Mouse (Mus musculus): Measurements from ENCODE around the gene Tbx2.

Gene Tbx2

GRCm38 (mm10) chr11:85889730-85890562 lies 57.6 kb downstream of the Tbx2 start:
- DNase-seq: no peak

- no peak for DNase-seq
Observed at GRCm38 (mm10) chr11:85890563-85890845, 58.2 kb downstream of the Tbx2 start.

DNA sequence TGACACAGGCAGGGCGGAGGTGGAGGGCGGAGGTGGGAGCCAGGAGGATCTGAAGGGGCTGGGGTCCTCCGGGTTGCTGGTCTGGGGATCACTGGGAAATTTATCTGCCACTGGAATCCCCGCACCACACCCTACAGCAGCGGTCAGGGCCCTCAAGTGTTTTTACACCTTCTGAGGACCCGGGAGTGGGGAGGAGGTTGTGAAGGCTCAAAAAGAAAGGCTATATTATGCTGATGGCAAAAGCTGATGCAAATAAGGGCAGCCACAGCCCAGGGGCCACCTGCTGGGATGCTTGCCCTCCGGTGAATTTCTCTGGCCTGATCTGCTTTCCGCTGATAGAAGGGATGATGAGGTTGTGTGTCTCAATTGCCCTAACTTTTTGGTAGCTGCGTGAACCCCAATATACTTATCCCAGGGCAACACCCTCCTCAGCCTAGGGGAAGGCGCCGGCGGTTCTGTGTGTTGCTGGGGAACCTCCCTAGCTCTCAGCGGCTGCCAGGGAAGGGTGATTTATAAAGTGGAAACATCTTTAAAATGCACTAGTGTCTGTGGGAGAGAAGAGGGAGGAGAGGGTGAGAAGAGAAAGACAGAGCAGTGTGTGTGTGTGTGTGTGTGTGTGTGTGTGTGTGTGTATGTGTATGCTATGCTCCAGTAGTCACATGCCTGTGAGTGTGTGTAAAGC lies 58.8 kb downstream of the Tbx2 start:
- no peak for DNase-seq
